Mouse (Mus musculus) urinary bladder, postnatal 36 days (tissue): Measurements from ENCODE around the gene Ccdc173.
"Not testable (repeated sequence)": the region's sequence is repeated elsewhere in the genome, so short reads cannot be mapped to it uniquely, and the experiment has no call there.

ENCODE experiments used
- DNase-seq, 2 experiments: peaks; one replicate each; pipeline ENCODE4 v3.0.0; 2022; ENCODE audit warnings: low spot score in 2 of 2, mixed read lengths in 1 of 2

Ccdc173 gene

DNA sequence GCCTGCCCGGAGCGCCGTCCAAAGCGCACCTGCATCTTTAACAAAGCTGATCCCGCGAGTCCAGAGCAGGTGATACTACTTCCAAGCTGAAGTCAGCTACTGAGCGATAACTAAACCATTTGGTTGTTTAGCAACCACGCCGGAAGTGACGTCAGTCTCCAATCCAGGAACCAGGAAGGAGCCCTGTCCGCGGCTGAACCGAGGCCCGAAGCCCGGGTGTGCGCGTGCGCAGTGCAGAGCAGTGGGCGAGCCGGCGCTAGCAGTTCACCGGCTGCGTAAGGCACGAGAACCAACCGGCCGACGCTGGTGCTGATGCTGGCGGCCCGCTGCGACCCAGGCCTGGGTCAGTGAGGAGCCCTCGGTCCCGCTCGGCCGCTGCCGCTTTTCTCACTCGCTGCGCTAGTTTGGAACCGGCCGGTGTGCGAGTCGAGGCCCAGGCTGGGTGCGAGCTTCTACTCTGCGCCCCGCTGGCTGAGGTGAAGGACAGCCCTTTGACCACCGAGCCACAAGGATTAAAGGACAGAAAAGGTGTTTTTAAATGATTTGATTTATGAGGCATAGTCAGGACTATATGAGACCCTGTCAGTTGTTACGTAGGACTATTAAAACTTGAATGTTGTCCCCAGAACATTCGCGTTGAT lies at the start of gene Ccdc173, which contains the start of gene Phospho2:
TSS of gene Ccdc173 (minus strand) at position 147 of the 641 bp plus-strand sequence.
TSS of gene Phospho2 (plus strand) at position 195 of the 641 bp plus-strand sequence.
- peak; percentile 96 to 98 for DNase-seq

DNA sequence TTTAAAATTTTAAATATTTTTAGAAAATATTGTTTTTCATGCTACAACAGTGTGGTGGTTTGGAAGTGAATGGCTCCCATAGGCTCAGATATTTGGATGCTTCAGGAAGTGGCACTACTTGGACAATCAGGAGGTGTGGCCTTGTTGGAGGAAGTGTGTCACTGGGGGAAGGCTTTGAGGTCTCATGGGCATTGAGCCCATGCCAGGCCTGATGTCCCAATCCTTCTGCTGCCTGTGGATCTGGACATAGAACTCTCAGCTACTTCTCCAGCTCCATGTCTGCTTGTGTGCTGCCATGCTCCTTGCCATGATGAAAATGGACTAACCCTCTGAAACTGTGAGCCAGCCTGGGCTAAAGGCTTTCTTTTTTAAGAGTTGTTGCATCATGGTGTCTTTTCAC lies 49.3 kb upstream of the Ccdc173 start:
- no peak for DNase-seq

- no peak for DNase-seq
These were observed 48.6 kb upstream of the Ccdc173 start for GRCm38 (mm10) chr2:69837996-69838395.

GRCm38 (mm10) chr2:69837244-69837967 lies 48.0 kb upstream of the Ccdc173 start:
- no peak for DNase-seq

DNA sequence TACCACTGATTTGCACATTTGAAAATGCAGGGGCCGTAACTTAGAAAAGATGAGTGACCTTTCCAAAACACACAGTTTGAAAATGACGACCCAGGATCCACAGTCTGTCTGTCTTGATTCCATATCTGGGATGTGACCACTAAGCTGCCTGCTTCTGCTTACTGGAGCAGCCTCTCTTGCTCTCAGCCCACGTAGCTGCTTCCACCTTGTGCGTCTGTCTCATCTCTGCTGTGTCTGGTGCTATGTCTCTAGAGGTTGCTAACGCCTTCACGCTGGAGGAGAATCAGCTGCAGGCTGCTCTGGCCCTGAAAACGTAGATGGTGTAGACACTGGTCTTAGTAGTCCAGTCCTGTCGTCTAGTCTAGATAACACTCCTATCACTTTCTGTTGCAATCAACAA lies 40.7 kb upstream of the Ccdc173 start:
- no peak for DNase-seq

GRCm38 (mm10) chr2:69829680-69830079 lies 40.3 kb upstream of the Ccdc173 start:
- no peak for DNase-seq

- DNase-seq: no peak
These were observed 38.7 kb upstream of the Ccdc173 start for GRCm38 (mm10) chr2:69828031-69828430.

DNA sequence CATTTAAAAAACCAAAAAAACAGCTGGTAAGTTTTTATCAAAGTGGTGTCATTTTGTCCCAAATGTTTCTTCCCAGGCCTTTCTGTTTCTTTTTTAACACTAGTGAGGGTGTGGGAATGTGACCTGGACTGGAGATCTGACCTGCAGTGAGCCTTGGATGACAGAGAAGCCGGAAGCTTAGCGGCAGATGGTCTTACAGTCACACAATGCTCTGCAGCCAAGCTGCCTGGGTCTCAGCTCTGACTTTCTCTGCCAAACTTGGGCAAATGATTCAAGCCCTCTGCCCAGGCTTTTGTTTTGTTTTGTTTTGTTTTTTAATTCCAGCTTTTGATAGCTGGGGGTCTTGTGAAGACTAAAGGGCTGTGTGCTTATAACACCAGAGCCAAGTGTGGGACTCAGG lies 37.0 kb upstream of the Ccdc173 start:
- no peak for DNase-seq

- DNase-seq: no peak
These were observed 36.5 kb upstream of the Ccdc173 start for GRCm38 (mm10) chr2:69825898-69826297.

GRCm38 (mm10) chr2:69823129-69823677 lies 33.8 kb upstream of the Ccdc173 start:
- peak in 1 of 2 experiments; percentile 15 for DNase-seq

DNA sequence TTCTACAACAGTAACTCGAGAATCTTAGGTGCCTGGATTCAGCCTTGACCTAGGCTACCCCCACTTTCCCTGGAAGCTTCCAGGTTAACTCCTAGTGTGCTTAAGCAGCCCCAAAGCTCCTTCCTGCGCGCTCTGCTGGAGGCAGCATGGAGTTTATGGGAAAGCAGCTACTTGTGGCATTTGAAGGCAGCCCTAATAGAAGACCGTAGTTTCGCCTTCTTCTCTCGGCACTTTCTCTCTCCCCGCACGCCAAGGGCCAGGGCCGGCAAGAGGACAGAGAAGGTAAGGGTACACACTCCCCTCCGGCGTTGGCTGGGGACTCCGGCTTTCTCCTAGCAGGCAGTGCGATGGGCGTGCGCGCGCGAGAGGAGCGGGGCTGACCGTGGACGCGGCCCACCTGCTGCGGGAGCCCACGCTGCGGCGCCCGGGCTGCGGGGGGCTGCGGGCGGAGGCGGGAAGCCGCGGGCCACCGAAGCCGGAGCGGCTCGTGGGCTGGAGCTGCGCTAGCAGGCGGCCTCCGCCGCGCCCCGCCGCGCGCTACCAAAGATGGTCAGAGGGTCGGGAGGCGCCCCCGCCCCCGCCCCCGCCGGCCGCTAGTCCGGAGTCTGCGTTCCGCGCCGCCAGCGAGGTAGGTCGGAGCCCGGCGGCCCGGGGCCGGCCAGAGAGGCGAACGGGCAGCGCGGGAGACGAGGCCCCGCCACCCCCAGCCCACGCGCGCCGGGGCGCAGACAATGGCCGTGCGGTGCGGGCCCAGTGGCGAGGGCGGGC lies 33.2 kb upstream of the Ccdc173 start:
- peak; percentile 21 to 41 for DNase-seq

DNA sequence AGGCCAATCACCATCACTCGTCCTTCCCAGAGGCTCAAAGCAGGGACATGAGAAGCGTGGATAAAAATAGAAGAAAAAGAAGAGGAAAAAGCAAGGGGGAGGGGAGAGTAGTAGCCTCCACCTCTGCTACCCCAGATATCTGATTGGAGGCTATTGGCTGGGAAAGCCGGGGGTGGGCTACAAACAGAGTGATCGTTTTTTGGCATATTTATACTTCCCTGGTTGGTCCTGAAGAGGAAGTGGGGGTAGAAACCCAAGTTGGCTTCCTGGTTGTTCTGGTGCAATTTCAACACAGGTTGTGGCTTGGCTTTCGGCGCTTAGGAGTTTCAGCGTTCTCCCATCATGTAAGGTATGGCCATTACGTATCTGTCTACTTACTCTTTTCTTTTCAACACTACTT lies 32.3 kb upstream of the Ccdc173 start, which contains the start of gene Klhl23:
TSS of gene Klhl23 (plus strand) at position 234 of the 400 bp plus-strand sequence.
- no peak for DNase-seq

GRCm38 (mm10) chr2:69820201-69820600 lies 30.8 kb upstream of the Ccdc173 start:
- DNase-seq: no peak

GRCm38 (mm10) chr2:69818350-69819085 lies 29.1 kb upstream of the Ccdc173 start:
- no peak for DNase-seq

DNA sequence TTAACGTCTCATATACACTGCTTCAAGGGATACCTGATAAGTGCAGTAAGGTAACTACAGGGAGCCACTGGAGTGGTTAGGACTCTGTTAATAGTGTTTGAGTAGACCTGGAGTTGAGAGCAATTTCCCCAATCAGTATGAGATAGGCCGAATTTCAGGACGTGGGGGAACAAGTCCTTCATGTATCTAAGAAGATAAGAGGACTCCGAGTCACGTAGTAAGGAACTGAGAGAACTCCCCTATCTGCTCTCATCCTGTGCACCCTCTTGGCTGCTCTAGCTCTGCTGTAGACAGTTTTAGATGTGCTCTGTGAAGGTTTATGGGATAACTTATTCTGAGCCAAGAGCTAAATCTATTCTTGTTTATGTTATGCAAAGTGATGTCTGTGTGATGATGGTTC lies 27.2 kb upstream of the Ccdc173 start:
- DNase-seq: no peak

DNA sequence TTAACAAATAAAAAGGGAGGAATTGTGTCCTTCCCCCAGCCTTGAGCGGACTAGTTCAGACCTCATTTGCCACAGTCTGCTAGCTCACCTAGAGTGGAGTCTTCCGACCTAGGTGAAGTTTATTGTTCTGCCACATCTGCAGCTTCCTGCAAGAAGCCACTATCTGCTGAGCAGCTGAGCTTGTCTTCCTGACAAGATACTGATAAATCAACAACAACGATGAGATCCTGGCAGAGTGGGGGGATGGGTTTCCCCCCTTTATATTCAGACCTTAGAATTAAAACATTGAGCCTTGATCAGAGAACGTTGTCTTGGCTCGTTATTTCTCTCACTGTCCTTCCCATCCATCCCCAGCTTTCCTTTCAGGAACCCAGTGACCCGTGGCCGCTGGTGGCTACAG lies 22.0 kb upstream of the Ccdc173 start:
- DNase-seq: not testable (repeated sequence)

DNA sequence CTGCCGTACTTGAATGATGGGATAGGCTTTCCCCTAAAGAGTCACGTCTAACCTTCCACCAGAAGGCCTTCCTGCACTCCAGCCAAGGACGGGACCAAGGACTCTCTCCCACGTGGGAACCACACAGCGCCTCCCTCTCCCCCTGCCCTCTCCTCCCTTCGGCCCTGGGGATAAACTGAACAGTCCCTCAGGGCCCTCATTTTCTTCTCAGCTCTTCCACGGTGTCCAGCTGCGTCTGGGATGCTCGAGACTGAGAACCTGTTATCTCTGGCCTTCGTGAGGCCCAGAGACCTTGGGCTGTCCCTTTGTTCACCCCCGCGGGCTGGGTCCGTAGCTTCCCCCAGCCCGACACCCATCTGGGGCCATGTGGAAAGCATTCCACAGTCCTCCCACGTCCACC lies 20.8 kb upstream of the Ccdc173 start:
- no peak for DNase-seq

DNA sequence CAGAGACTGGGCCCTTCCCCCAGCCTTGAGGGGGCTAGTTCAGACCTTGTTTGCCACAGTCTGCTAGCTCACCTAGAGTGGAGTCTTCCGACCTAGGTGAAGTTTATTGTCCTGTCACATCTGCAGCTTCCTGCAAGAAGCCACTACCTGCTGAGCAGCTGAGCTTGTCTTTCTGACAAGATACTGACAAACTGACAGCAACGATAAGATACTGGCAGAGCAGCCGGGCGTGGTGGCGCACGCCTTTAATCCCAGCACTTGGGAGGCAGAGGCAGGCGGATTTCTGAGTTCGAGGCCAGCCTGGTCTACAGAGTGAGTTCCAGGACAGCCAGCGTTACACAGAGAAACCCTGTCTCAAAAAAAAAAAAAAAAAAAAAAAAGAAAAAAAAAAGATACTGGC lies 15.3 kb upstream of the Ccdc173 start:
- not testable (repeated sequence) for DNase-seq

DNA sequence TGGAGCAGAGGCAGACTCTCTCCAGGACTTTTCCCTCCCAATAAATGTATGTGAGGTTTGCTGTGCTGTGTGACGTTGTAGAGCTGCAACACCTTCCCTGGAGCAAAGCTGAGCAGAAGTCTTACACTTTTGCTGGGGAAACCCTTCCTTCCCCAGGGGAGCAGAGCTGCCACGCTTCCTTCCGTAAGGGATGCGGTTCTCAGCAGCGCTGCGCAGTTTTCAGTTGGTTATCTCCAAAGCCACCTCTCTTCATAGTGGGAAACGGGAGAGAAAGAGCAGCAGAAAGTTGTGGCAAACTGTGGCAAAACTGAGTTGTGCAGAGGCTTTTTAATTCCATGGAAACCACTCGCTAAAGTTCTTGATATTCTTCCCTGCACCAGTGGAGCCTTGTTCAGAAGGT lies 14.4 kb upstream of the Ccdc173 start:
- DNase-seq: no peak

- peak; percentile 62 to 76 for DNase-seq
These were observed 13.5 kb upstream of the Ccdc173 start for GRCm38 (mm10) chr2:69802911-69803312.

DNA sequence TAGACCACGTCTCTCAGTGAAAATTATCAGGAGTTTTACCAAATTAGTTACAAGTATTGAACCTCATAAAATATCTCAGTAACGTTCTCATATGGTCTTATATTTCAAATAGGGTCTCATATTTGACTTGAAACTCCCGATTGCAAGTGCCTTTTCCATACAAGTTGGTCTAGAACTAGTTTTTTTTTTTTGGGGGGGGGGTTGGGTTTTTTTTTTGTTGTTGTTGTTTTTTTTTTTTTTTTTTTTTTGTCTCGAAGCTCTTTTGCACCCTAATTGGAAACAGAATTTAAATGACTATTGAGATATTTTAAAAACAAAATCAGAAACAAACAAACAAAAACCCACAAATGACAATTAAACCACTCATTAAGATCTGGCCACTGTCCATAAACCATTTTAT lies 1.3 kb upstream of the Ccdc173 start:
- no peak for DNase-seq
